Mouse (Mus musculus) lung, adult 2 months (tissue): ENCODE results near the gene Hoxa4.

ENCODE experiments used
- CTCF ChIP-seq: fragments of 200-500 bp; IDR thresholded peaks from 2 replicates; pipeline ENCODE4 v1.5.1; 2011; ENCODE audit warnings: mild to moderate bottlenecking, low read length, control low read depth; ENCODE audit not compliant: insufficient read depth
- POLR2A ChIP-seq: fragments of 200-500 bp; IDR thresholded peaks from 2 replicates; pipeline ENCODE4 v1.6.1; 2011; ENCODE audit warnings: low read depth, mild to moderate bottlenecking, control low read depth, low read length, borderline replicate concordance; ENCODE audit errors: extremely low read depth

DNA sequence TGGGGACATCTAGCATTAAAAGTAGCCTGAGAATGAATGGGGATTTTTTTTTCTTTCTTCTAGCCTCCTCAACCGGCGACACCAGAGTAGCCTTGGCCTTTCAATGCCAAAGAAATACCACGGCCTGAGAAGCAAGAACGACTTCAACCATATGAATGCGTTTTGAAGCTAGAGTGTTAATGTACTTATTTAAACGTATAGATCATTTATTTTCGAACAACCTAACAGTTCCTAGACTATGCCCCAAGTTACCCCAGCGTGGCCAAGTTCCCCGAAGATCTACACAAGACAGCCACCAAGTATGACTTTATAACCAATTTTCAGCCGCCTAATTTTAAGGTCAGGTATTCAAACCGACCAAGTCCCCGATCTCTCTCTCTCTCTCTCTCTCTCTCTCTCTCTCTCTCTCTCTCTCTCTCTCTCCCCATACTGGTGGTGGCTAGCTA, 29.3 kb upstream of the Hoxa4 start:
- TF ChIP-seq CTCF (no peak), POLR2A (no peak)
